Mouse (Mus musculus) cortical plate, adult 2 months (tissue): Measurements from ENCODE around the gene Vamp2.

Experiments used
- CTCF ChIP-seq: fragments of 200-500 bp; IDR thresholded peaks from 2 replicates; pipeline ENCODE4 v1.5.1; 2011; ENCODE audit warnings: mild to moderate bottlenecking, control low read depth, low read length; ENCODE audit not compliant: insufficient read depth; ENCODE audit errors: extremely low read depth
- POLR2A ChIP-seq: fragments of 200-500 bp; IDR thresholded peaks from 2 replicates; pipeline ENCODE4 v1.6.1; 2011; ENCODE audit warnings: mild to moderate bottlenecking, low read length, control low read depth; ENCODE audit not compliant: insufficient read depth; ENCODE audit errors: extremely low read depth

- TF ChIP-seq CTCF (no peak), POLR2A (no peak)
Observed at GRCm38 (mm10) chr11:69067601-69068000, 20.7 kb upstream of the Vamp2 start.
